Mouse (Mus musculus) embryonic fibroblast, embryonic 13.5 days (primary cell): ENCODE measurements around the gene Clp1.

Experiments
- CTCF ChIP-seq: IDR thresholded peaks from 2 replicates; pipeline ENCODE4 v1.5.1; 2011; ENCODE audit warnings: mild to moderate bottlenecking, control low read depth, low read length, moderate library complexity, borderline replicate concordance; ENCODE audit not compliant: insufficient read depth
- POLR2A ChIP-seq: IDR thresholded peaks from 2 replicates; pipeline ENCODE4 v1.6.1; 2011; ENCODE audit warnings: low read depth, mild to moderate bottlenecking, control low read depth, low read length, moderate library complexity

- TF ChIP-seq CTCF (no peak), POLR2A (peak; percentile 55; the same call in 1 of the 2 replicates)
Observed at GRCm38 (mm10) chr2:84736312-84737161, 9.4 kb upstream of the Clp1 start.
